Mouse (Mus musculus): ENCODE data around the gene Spa17. TPM values are rescaled to one million over a fixed set of nuclear protein-coding genes. Genes with fewer than 3 reads are reported as not detected.

Spa17 gene
- 5.3 and 7.4 TPM in 2 replicates for polyA plus RNA-seq (2014; fragmentation: Nextera tagmentation; extraction: Ambion mirVana)

- Histone ChIP-seq H3K9ac (replicated peaks; ENCODE audit: low read depth, low read length) (peak within 1 kb of the TSS; percentile 59), H3K4me1 (ENCODE audit: control insufficient read depth, insufficient read depth, low read length) (no peaks in the 10 kb centered on the region), H3K27ac (ENCODE audit: low read length) (peak within 1 kb of the TSS; percentile 74), H3K27me3 (ENCODE audit: control insufficient read depth, insufficient read depth, low read length) (no peaks in the 10 kb centered on the region), H3K36me3 (ENCODE audit: control insufficient read depth, insufficient read depth, low read length) (no peaks in the 10 kb centered on the region), H3K4me3 (ENCODE audit: low read depth, low read length) (peak within 1 kb of the TSS; percentile 64), H3K4me2 (replicated peaks; ENCODE audit: low read depth, low read length) (peak within 1 kb of the TSS; percentile 59), H3K9me3 (ENCODE audit: control insufficient read depth, low read depth, low read length) (no peaks in the 10 kb centered on the region)
- peak; percentile 97 for ATAC-seq (ENCODE audit: insufficient number of reproducible peaks, insufficient read depth, low FRiP score, low read depth)
- WGBS, result under 1% methylated on average over 45 of the region's 45 CpGs
These were observed at the start of gene Spa17 for GRCm38 (mm10) chr9:37613182-37613910. Gene Spa17 (minus strand): TSS chr9:37613722.

GRCm38 (mm10) chr9:37663210-37663609 is 49.7 kb upstream of the Spa17 start:
- H3K4me3 ChIP-seq (ENCODE audit: low read depth, low read length), result no peak overlapping the region
- H3K27ac ChIP-seq (ENCODE audit: low read length), result no peak overlapping the region
- H3K9ac ChIP-seq (replicated peaks; ENCODE audit: low read depth, low read length), result no peak overlapping the region
- no peaks in the 10 kb centered on the region for H3K4me1 ChIP-seq (ENCODE audit: control insufficient read depth, insufficient read depth, low read length)
- 54% methylated on average over 1 of the region's 1 CpGs for WGBS
- no peak for ATAC-seq (ENCODE audit: insufficient number of reproducible peaks, insufficient read depth, low FRiP score, low read depth)
- H3K4me2 ChIP-seq (replicated peaks; ENCODE audit: low read depth, low read length), result no peak overlapping the region
- no peaks in the 10 kb centered on the region for H3K9me3 ChIP-seq (ENCODE audit: control insufficient read depth, low read depth, low read length)
- no peaks in the 10 kb centered on the region for H3K36me3 ChIP-seq (ENCODE audit: control insufficient read depth, insufficient read depth, low read length)
- H3K27me3 ChIP-seq (ENCODE audit: control insufficient read depth, insufficient read depth, low read length), result 0 out of 2 replicates have a peak, but pooled peaks cover 2% of the 10 kb centered on the region

- Histone ChIP-seq H3K36me3 (ENCODE audit: control insufficient read depth, insufficient read depth, low read length) (peaks cover 2% of the 10 kb centered on the region; the same call in 1 of the 2 replicates), H3K4me3 (ENCODE audit: low read depth, low read length) (no peak overlapping the region), H3K4me1 (ENCODE audit: control insufficient read depth, insufficient read depth, low read length) (peaks cover 5% of the 10 kb centered on the region; the same call in 1 of the 2 replicates), H3K27me3 (ENCODE audit: control insufficient read depth, insufficient read depth, low read length) (no peaks in the 10 kb centered on the region), H3K27ac (ENCODE audit: low read length) (no peak overlapping the region), H3K9ac (replicated peaks; ENCODE audit: low read depth, low read length) (no peak overlapping the region), H3K4me2 (replicated peaks; ENCODE audit: low read depth, low read length) (no peak overlapping the region), H3K9me3 (ENCODE audit: control insufficient read depth, low read depth, low read length) (no peaks in the 10 kb centered on the region)
- 79% methylated on average over 6 of the region's 6 CpGs for WGBS
- ATAC-seq (ENCODE audit: insufficient number of reproducible peaks, insufficient read depth, low FRiP score, low read depth), result no peak
These were observed 45.9 kb upstream of the Spa17 start for GRCm38 (mm10) chr9:37659413-37659812.

GRCm38 (mm10) chr9:37656931-37657481 is 43.5 kb upstream of the Spa17 start, which contains the start of gene Tbrg1:
Gene Tbrg1 (minus strand): TSS chr9:37657312.
- H3K4me3 ChIP-seq (ENCODE audit: low read depth, low read length), result peak within 1 kb of the TSS; percentile 68
- H3K27ac ChIP-seq (ENCODE audit: low read length), result peak within 1 kb of the TSS; percentile 85
- H3K9me3 ChIP-seq (ENCODE audit: control insufficient read depth, low read depth, low read length), result no peaks in the 10 kb centered on the region
- peak; percentile 94 for ATAC-seq (ENCODE audit: insufficient number of reproducible peaks, insufficient read depth, low FRiP score, low read depth)
- H3K4me2 ChIP-seq (replicated peaks; ENCODE audit: low read depth, low read length), result peak within 1 kb of the TSS; percentile 71
- peaks cover 23% of the 10 kb centered on the region for H3K36me3 ChIP-seq (ENCODE audit: control insufficient read depth, insufficient read depth, low read length)
- H3K27me3 ChIP-seq (ENCODE audit: control insufficient read depth, insufficient read depth, low read length), result no peaks in the 10 kb centered on the region
- H3K9ac ChIP-seq (replicated peaks; ENCODE audit: low read depth, low read length), result peak within 1 kb of the TSS; percentile 71
- H3K4me1 ChIP-seq (ENCODE audit: control insufficient read depth, insufficient read depth, low read length), result peaks cover 5% of the 10 kb centered on the region; the same call in 1 of the 2 replicates
- WGBS, result under 1% methylated on average over 36 of the region's 36 CpGs

GRCm38 (mm10) chr9:37656439-37656881 is 42.9 kb upstream of the Spa17 start:
- no peaks in the 10 kb centered on the region for H3K27me3 ChIP-seq (ENCODE audit: control insufficient read depth, insufficient read depth, low read length)
- peak; percentile 40; the same call in 1 of the 2 replicates for ATAC-seq (ENCODE audit: insufficient number of reproducible peaks, insufficient read depth, low FRiP score, low read depth)
- peaks cover 25% of the 10 kb centered on the region for H3K36me3 ChIP-seq (ENCODE audit: control insufficient read depth, insufficient read depth, low read length)
- H3K4me3 ChIP-seq (ENCODE audit: low read depth, low read length), result peak overlapping the region; percentile 68
- peak overlapping the region; percentile 85 for H3K27ac ChIP-seq (ENCODE audit: low read length)
- H3K9ac ChIP-seq (replicated peaks; ENCODE audit: low read depth, low read length), result peak overlapping the region; percentile 71
- under 1% methylated on average over 10 of the region's 10 CpGs for WGBS
- H3K9me3 ChIP-seq (ENCODE audit: control insufficient read depth, low read depth, low read length), result no peaks in the 10 kb centered on the region
- peak overlapping the region; percentile 71 for H3K4me2 ChIP-seq (replicated peaks; ENCODE audit: low read depth, low read length)
- peaks cover 5% of the 10 kb centered on the region; the same call in 1 of the 2 replicates for H3K4me1 ChIP-seq (ENCODE audit: control insufficient read depth, insufficient read depth, low read length)

GRCm38 (mm10) chr9:37655961-37656360 is 42.4 kb upstream of the Spa17 start:
- WGBS, result 58% methylated on average over 8 of the region's 8 CpGs
- peaks cover 30% of the 10 kb centered on the region for H3K36me3 ChIP-seq (ENCODE audit: control insufficient read depth, insufficient read depth, low read length)
- peak overlapping the region; percentile 68 for H3K4me3 ChIP-seq (ENCODE audit: low read depth, low read length)
- ATAC-seq (ENCODE audit: insufficient number of reproducible peaks, insufficient read depth, low FRiP score, low read depth), result no peak
- H3K4me1 ChIP-seq (ENCODE audit: control insufficient read depth, insufficient read depth, low read length), result peaks cover 5% of the 10 kb centered on the region; the same call in 1 of the 2 replicates
- peak overlapping the region; percentile 71; the same call in 1 of the 2 replicates for H3K9ac ChIP-seq (replicated peaks; ENCODE audit: low read depth, low read length)
- no peak overlapping the region for H3K27ac ChIP-seq (ENCODE audit: low read length)
- no peaks in the 10 kb centered on the region for H3K27me3 ChIP-seq (ENCODE audit: control insufficient read depth, insufficient read depth, low read length)
- H3K4me2 ChIP-seq (replicated peaks; ENCODE audit: low read depth, low read length), result peak overlapping the region; percentile 71
- H3K9me3 ChIP-seq (ENCODE audit: control insufficient read depth, low read depth, low read length), result no peaks in the 10 kb centered on the region

- 86% methylated on average over 5 of the region's 5 CpGs for WGBS
- H3K4me1 ChIP-seq (ENCODE audit: control insufficient read depth, insufficient read depth, low read length), result peaks cover 5% of the 10 kb centered on the region; the same call in 1 of the 2 replicates
- no peak overlapping the region for H3K4me3 ChIP-seq (ENCODE audit: low read depth, low read length)
- no peak overlapping the region for H3K9ac ChIP-seq (replicated peaks; ENCODE audit: low read depth, low read length)
- H3K27ac ChIP-seq (ENCODE audit: low read length), result no peak overlapping the region
- no peak overlapping the region for H3K4me2 ChIP-seq (replicated peaks; ENCODE audit: low read depth, low read length)
- no peak for ATAC-seq (ENCODE audit: insufficient number of reproducible peaks, insufficient read depth, low FRiP score, low read depth)
- H3K27me3 ChIP-seq (ENCODE audit: control insufficient read depth, insufficient read depth, low read length), result no peaks in the 10 kb centered on the region
- no peaks in the 10 kb centered on the region for H3K9me3 ChIP-seq (ENCODE audit: control insufficient read depth, low read depth, low read length)
- H3K36me3 ChIP-seq (ENCODE audit: control insufficient read depth, insufficient read depth, low read length), result peaks cover 51% of the 10 kb centered on the region
These were observed 40.3 kb upstream of the Spa17 start for GRCm38 (mm10) chr9:37653836-37654235.

- Histone ChIP-seq H3K27me3 (ENCODE audit: control insufficient read depth, insufficient read depth, low read length) (no peaks in the 10 kb centered on the region), H3K4me3 (ENCODE audit: low read depth, low read length) (no peak overlapping the region), H3K4me2 (replicated peaks; ENCODE audit: low read depth, low read length) (no peak overlapping the region), H3K36me3 (ENCODE audit: control insufficient read depth, insufficient read depth, low read length) (peaks cover 56% of the 10 kb centered on the region), H3K27ac (ENCODE audit: low read length) (no peak overlapping the region), H3K9me3 (ENCODE audit: control insufficient read depth, low read depth, low read length) (no peaks in the 10 kb centered on the region), H3K9ac (replicated peaks; ENCODE audit: low read depth, low read length) (no peak overlapping the region), H3K4me1 (ENCODE audit: control insufficient read depth, insufficient read depth, low read length) (no peaks in the 10 kb centered on the region)
- WGBS, result 96% methylated on average over 5 of the region's 5 CpGs
- no peak for ATAC-seq (ENCODE audit: insufficient number of reproducible peaks, insufficient read depth, low FRiP score, low read depth)
These were observed 37.1 kb upstream of the Spa17 start for GRCm38 (mm10) chr9:37650639-37651038.
